Mouse (Mus musculus) frontal cortex, adult (tissue): ENCODE data around the gene Rgl2.

Experiments used
- ATAC-seq: cut with Nextera tagmentation; 2 replicates; pipeline ENCODE4 v1.9.2; 2017; ENCODE audit warnings: mild to moderate bottlenecking, moderate library complexity, mixed read lengths; ENCODE audit not compliant: low TSS enrichment

Gene Rgl2

GRCm38 (mm10) chr17:33921361-33921760, 8.0 kb upstream of the Rgl2 start:
- ATAC-seq = no peak

- ATAC-seq = no peak
Observed at GRCm38 (mm10) chr17:33924577-33925283, 4.6 kb upstream of the Rgl2 start.

- no peak for ATAC-seq
Observed at GRCm38 (mm10) chr17:33925406-33926116, 3.8 kb upstream of the Rgl2 start.

GRCm38 (mm10) chr17:33926207-33926932, 3.0 kb upstream of the Rgl2 start:
- no peak for ATAC-seq

- ATAC-seq = no peak
Observed at GRCm38 (mm10) chr17:33928251-33928947, 944 bp upstream of the Rgl2 start.

GRCm38 (mm10) chr17:33930280-33931158, 1.2 kb downstream of the Rgl2 start:
- ATAC-seq = peak; percentile 51

- ATAC-seq = peak; percentile 2; the same call in 1 of the 2 replicates
Observed at GRCm38 (mm10) chr17:33931159-33931866, 2.0 kb downstream of the Rgl2 start.

GRCm38 (mm10) chr17:33931947-33932346, 2.6 kb downstream of the Rgl2 start:
- no peak for ATAC-seq

GRCm38 (mm10) chr17:33932448-33932847, 3.1 kb downstream of the Rgl2 start:
- no peak for ATAC-seq

- ATAC-seq = no peak
Observed at GRCm38 (mm10) chr17:33932970-33933369, 3.6 kb downstream of the Rgl2 start.

- no peak for ATAC-seq
Observed at GRCm38 (mm10) chr17:33935422-33936055, 6.2 kb downstream of the Rgl2 start.

GRCm38 (mm10) chr17:33936993-33937392, 7.7 kb downstream of the Rgl2 start:
- ATAC-seq = no peak

- ATAC-seq = no peak
Observed at GRCm38 (mm10) chr17:33938783-33939182, 9.4 kb downstream of the Rgl2 start.

- ATAC-seq = peak; percentile 90
Observed at GRCm38 (mm10) chr17:33940206-33940805, 11.0 kb downstream of the Rgl2 start, which contains the start of the genes Pfdn6 and Wdr46. Pfdn6 (minus strand) TSS chr17:33940343. Wdr46 (plus strand) TSS chr17:33940660.

- ATAC-seq = no peak
Observed at GRCm38 (mm10) chr17:33940981-33941380, 11.6 kb downstream of the Rgl2 start.

- ATAC-seq = no peak
Observed at GRCm38 (mm10) chr17:33941381-33941780, 12.0 kb downstream of the Rgl2 start.

GRCm38 (mm10) chr17:33943454-33943853, 14.1 kb downstream of the Rgl2 start:
- no peak for ATAC-seq

- ATAC-seq = peak; percentile 35
Observed at GRCm38 (mm10) chr17:33947430-33948089, 18.2 kb downstream of the Rgl2 start.
